Mouse (Mus musculus): ENCODE measurements around the gene Tyr.
"Not testable (repeated sequence)": the region's sequence is repeated elsewhere in the genome, so short reads cannot be mapped to it uniquely, and the experiment has no call there.

The Tyr gene

GRCm38 (mm10) chr7:87493412-87493811, at the start of gene Tyr:
Tyr (minus strand) TSS chr7:87493512.
- no peak for DNase-seq (ENCODE audit: low spot score)

GRCm38 (mm10) chr7:87539031-87539430, 45.7 kb upstream of the Tyr start:
- DNase-seq (ENCODE audit: low spot score): no peak

GRCm38 (mm10) chr7:87494124-87494682, 891 bp upstream of the Tyr start:
- DNase-seq (ENCODE audit: low spot score): no peak

GRCm38 (mm10) chr7:87488024-87488423, 5.3 kb downstream of the Tyr start:
- no peak for DNase-seq (ENCODE audit: low spot score)

GRCm38 (mm10) chr7:87413271-87413670, 80.0 kb downstream of the Tyr start:
- no peak for DNase-seq (ENCODE audit: low spot score)

- not testable (repeated sequence) for DNase-seq (ENCODE audit: low spot score)
Observed at GRCm38 (mm10) chr7:87411373-87411772, 81.9 kb downstream of the Tyr start.

- no peak for DNase-seq (ENCODE audit: low spot score)
Observed at GRCm38 (mm10) chr7:87397023-87397422, 96.3 kb downstream of the Tyr start.

GRCm38 (mm10) chr7:87374935-87375334, 118.4 kb downstream of the Tyr start:
- peak; percentile 4 for DNase-seq (ENCODE audit: low spot score)
